Mouse (Mus musculus) CD4-positive, CD25-positive, alpha-beta regulatory T cell, adult 4 months (primary cell): ENCODE measurements at regions not wholly inside any gene's neighbourhood (a gene's known extent, or its start where the extent isn't known, plus 50 kb on each side); places are given as distances from the start of the nearest gene placed in this dataset.

Experiments used
- ATAC-seq: one replicate; pipeline ENCODE4 v1.8.0; 2017

DNA sequence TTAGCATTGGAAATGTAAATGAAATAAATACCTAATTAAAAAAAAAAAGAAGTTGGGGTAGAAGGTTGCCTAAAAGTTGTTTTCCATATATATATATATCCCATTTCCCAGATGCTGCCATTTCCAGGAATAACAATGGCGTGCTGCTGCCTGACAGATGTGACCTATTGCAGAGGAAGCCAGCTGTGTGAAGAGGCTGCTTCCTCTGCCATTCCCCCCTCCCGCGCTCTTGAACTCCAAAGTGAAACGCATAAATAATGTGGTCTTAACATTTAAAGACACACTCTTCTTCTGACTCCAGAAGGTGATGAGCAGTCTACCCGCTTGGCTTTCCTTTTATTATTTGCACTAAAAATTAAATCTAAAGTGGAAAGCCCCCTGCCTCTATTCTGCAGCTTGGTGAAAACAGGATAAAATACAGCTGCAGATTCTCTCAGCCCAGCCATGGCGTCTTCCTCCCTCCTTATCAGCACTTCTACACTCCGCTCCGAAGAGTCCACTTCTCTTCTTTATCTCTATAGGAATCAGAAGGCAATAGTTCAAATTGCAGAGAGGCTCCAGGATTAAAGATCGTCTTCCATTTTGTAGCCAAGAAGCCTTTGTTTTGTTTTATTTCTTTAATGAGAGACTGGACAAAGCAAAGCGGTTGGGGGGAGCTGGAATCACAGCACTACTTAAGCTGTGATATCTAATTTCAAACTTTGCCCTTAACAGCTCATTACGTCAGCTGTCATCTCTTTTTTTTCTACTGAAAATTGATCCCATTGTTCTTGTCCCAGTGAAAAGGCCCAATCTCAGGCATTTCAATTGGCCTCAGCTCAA lies 385.1 kb downstream of the Rapgef2 start:
- ATAC-seq: no peak

DNA sequence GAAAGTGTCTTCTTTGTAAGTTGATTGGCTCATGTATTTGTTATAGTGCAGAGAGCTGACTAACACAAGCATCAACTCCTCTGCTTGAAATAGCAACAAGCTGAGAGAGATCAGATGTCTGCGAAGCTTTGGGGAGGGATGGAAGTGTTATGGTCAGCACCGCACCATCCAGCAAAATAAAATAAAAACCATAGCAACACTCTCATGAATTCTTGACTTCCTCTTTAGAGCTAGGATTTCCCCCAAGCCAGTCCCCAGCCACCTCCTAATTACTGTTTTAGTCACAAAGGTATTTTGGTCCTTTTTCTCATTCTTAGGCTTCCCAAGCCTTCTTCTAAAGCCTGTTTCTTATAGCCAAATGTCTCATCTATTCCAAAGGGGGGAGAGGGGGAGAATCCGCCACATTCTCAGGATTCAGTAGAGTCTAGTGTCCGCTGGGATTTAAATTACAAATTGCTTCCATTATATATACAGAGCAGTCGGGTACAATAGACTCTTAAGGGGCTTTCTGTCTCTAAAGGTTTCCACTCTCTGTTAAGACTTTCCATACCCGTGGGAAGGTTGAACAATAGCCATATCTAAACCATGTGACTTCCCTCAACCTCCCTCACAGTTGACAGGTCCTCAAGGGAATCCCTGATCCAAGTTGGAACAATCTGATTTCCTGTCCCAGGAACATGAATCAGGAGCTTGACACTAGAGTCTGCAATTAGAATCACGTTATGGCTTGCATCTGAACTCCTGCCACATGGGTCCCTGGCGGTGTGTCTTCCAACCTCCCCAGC lies 386.7 kb downstream of the Rapgef2 start:
- ATAC-seq: no peak

DNA sequence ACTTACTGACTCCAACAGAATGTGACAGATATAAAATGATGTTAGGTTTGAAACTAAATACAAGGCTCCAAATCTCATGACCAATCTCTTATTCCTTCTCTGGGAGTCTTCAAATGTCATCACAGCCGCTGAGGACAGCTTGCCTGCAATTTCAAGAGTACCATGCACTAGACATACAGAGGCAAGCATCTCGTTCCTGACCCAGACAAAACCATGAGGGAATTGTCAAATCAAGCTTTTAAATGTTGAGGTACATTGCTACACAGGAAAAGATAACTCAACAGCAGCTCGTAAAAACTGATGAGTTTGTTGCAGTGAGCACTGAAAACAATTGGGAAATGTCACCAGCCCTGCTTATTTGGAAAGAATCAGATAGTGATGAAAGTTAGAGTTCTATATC lies 397.0 kb downstream of the Rapgef2 start:
- ATAC-seq: no peak

DNA sequence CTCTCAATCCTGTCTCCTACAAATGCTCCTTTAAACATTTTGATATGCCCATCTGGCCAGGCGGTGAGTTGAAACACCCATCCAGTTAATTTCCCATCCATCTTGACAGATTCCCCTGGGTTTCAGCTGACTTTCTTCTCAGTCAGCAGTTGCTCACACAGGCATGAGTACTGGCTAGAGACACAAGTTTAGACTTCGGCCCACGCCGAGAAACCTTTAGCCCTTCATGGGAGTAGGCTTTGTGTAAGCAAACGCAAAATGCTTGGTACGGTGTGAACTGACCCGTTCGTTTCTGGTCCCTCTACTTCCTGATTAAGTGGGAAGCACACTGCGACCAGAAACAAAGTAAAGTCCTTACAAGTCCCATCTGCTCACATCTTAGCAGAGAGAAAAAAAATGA lies 401.6 kb downstream of the Rapgef2 start:
- ATAC-seq: no peak

DNA sequence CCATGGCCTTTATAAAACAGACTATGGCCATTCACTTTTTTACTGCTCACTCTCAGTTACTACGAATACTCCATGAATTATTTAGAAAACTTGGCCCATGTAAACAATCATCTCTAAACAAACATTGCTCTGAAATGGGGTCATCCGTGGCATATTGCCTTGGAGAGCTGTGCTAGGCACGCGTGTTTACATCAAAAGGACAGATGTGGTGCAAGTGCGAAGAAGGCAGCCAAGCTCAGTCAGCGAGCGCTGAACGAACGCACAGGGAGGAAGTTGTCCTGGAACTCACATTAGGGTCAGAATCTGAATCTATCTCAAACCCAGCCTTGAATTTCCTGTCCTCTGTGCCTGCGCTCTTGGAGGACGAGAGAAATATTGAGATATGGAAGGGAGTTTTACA lies 402.3 kb downstream of the Rapgef2 start:
- no peak for ATAC-seq

DNA sequence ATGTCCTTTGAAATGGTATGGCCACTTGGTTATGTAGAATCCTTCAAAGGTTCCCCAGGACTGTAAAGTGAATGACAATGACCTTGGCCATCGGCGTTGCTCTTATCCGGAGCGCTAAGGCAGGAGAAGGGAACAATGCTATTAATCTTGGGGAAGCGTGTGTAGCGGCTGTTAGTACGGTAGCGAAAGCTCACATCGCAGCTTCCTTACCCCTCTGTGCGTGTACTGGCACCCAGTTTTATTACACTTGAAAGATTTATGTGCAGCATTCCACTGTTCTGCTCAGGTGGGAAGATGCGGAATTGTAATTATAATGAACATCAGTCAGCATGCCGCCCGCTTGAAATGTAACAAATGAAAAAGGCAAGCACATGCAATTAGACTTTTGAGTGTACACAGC lies 406.2 kb downstream of the Rapgef2 start:
- ATAC-seq: no peak

DNA sequence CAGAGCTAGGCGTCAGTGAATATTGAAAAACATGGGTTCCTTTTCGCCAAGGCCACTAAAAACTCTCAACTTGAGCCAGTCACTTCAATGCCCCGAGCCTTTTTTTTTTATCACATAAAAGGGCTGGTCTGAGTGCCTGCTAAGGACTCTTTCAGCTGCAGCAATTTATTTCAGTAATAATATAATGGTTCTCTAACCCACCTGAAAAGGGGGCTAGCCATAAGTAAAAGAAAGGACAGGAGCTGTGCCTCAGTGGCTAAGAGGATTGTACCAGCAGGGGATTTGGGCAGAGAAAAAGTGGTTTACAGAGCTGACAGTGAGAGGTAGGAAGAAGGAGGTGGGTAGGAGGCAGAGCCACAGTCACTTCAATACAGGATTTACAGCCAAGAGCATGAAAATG lies 409.0 kb downstream of the Rapgef2 start:
- ATAC-seq: no peak

DNA sequence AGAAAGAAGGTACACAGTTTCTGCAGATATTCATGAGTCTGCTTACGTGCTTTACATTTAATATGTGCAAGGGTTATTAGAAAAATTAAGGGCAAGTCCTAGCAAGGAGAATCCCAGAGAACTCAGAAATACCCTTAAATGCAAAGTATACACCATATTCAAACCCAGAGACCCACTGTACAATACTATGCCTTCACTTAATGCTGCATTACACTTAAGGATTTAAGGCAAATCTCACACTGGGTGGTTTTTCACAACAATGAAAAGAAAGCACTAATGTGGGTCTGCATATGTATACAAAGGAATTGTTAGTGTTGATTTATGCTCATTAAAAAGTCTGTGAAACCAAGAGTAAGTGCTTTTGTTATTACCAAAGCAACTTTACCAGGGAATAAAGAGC lies 419.4 kb downstream of the Rapgef2 start:
- ATAC-seq: no peak

GRCm38 (mm10) chr3:78866083-78866726 lies 420.1 kb downstream of the Rapgef2 start:
- no peak for ATAC-seq

- no peak for ATAC-seq
Measured at GRCm38 (mm10) chr3:78863005-78863404, 423.3 kb downstream of the Rapgef2 start.

GRCm38 (mm10) chr3:78846617-78847318 lies 439.5 kb downstream of the Rapgef2 start:
- no peak for ATAC-seq

DNA sequence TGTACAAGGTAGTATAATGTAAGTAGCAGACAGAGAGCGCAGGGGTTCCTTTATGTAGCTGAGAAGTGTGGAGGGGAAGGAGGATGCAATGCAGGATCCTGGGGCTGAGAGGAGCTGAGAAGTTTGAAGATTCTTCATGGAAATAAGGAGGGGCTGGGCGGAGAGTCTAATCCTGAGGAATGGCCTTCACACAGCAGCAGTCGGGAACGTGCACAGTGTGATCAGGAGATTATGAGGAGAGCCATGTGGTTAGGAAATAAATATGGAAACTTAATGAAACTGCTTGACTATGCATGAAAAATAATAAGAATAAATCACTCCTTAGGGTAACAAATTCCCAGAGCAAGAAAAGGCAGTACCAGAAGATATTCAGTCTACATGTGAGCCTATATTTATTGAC lies 445.1 kb downstream of the Rapgef2 start:
- ATAC-seq: no peak

DNA sequence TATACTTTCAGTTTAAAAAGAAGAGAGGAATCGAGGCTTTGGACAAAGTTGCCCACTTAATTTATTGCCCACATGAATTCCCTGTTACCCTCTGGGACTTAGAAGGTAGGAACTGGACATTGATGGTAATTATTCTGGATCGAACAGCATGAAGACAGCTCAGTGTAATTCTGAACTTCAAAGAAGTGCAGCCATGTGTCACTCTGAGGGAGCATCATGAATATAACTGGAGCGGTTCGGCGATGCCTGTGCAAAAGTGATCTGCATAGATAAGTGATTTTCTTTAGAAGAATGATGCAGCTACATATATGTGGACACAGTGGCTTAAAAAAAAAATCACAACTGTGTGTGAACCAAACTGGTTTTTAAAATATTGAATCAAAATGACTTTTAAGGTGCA lies 449.5 kb downstream of the Rapgef2 start:
- ATAC-seq: no peak

GRCm38 (mm10) chr3:78825505-78825904 lies 460.8 kb downstream of the Rapgef2 start:
- ATAC-seq: no peak

DNA sequence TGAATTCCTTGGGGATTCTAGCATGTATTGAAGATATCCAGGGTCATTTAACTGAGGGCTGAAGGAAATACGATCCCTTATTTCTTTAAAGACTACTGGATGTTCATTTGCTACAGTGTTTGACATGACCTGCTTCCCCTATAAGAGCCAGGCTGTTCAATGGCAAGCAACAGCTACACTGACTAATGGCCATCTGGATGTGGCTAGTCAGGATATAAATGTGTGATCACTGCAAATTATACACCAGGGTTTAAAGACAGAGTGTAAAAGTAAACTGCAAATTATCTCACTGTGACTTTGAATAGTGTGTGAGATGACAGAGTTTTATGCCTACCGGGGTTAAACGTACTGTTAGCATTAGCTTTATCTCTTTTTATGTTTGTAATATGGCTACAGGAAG lies 473.9 kb downstream of the Rapgef2 start:
- no peak for ATAC-seq

DNA sequence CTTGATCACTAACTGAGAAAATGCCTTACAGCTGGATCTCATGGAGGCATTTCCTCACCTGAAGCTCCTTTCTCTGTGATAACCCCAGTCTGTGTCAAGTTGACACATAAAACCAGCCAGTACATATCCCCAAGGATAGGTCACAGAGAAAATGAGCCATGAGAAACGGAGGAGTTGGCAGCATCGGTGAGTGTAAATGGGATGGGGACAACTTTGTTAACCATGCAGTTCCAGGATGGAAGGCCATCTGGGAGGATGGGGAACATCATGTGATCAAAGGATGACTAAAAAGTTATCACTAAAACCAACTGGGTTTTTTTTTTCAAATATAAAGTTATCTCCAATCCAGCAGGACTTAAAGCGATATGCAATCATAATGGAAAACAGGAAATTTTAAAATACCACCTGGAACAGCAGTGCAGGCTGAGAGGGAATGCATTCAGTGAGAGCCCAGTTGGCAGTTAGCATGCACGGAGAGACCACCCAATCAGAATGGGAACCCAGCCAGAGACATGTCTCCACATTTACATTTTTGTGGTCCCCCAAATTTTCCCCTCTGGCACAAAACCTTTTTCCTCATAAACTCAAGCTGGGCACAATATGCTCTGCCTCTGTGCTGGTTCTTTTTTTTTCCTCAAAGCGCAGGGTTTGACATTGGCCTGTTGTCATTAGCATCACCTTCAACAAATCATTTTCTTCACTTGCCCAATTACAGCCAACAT lies 475.7 kb downstream of the Rapgef2 start:
- ATAC-seq: no peak

DNA sequence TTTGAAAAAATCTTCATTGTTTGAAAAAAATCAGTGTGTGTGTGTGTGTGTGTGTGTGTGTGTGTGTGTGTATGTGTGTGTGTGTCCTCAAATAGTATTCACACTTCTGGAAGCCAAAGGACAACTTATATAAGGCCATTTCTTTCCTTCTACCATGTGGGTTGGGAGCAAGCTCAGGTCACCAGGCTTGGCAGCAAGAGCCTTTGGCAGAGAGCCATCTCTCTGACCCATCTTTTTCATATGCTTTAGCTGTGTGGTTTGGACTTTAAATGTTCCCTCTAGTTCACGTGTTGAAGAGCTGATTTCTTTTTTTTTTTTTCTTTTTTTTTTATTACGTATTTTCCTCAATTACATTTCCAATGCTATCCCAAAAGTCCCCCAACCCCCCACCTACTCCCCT lies 483.1 kb downstream of the Rapgef2 start:
- no peak for ATAC-seq

GRCm38 (mm10) chr3:78795951-78796455 lies 490.3 kb downstream of the Rapgef2 start:
- no peak for ATAC-seq

DNA sequence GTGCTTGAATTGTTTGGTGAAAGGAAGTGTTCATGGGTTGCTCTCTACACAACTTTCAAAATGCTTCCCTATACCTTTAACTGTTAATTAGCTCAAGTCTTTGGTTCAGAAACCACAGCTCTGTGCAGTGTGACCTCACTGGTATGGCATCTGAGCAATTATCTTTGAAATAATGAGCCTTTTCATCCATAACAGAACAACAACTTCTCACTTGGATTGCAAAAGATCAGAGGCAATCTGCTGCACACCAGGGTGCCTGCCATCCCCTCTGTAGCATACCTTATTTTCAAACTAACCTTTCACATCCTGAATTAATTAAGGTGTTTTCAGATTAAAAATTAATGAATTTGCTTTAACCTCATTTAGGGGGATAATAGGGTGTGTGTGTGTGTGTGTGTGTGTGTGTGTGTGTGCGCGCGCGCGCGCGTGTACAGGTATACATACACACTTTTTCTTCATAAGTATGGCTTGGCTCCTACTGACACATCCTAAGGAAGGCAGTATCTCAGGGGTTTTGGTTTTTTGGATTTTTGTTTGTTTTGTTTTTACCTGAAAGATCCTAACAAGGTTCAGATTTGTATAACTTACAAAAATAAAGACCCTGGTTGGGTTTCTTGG lies 493.8 kb downstream of the Rapgef2 start:
- no peak for ATAC-seq

- ATAC-seq: no peak
Measured at GRCm38 (mm10) chr3:78782766-78783165, 503.6 kb downstream of the Rapgef2 start.

- ATAC-seq: no peak
Measured at GRCm38 (mm10) chr3:78755686-78756476, 530.4 kb downstream of the Rapgef2 start.
